Mouse (Mus musculus) kidney, adult 2 months (tissue): Measurements from ENCODE around the gene Abl1. TPM values are rescaled to one million over a fixed set of nuclear protein-coding genes. Genes with fewer than 3 reads are reported as not detected.

Experiments
- DNase-seq: peaks from one replicate; pipeline ENCODE4 v3.0.0; 2021
- H3K27ac ChIP-seq: fragments of 200-500 bp; 2 replicates; pipeline ENCODE4 v1.5.1; 2012; ENCODE audit warnings: low read depth, low read length, control low read depth, inconsistent platforms; ENCODE audit not compliant: insufficient read depth
- H3K27me3 ChIP-seq: fragments of 200-500 bp; replicated peaks from 2 replicates; pipeline ENCODE4 v1.6.1; 2012; ENCODE audit warnings: mild to moderate bottlenecking, moderate library complexity, low read length, inconsistent platforms; ENCODE audit not compliant: control insufficient read depth, insufficient read depth
- H3K36me3 ChIP-seq: fragments of 200-500 bp; 2 replicates; pipeline ENCODE4 v1.6.1; 2012; ENCODE audit warnings: mild to moderate bottlenecking, moderate library complexity, low read length, inconsistent platforms; ENCODE audit not compliant: control insufficient read depth, insufficient read depth
- H3K4me1 ChIP-seq: fragments of 200-500 bp; 2 replicates; pipeline ENCODE4 v1.6.1; 2011; ENCODE audit warnings: low read length; ENCODE audit not compliant: control insufficient read depth, insufficient read depth
- H3K4me3 ChIP-seq: fragments of 200-500 bp; 2 replicates; pipeline ENCODE4 v1.5.1; 2011; ENCODE audit warnings: mild to moderate bottlenecking, low read depth, low read length, control low read depth; ENCODE audit not compliant: insufficient read depth
- CTCF ChIP-seq: fragments of 200-500 bp; conservative IDR thresholded peaks from 2 replicates; pipeline ENCODE4 v1.5.1; 2011; ENCODE audit warnings: low read depth, mild to moderate bottlenecking, control low read depth, low read length, moderate library complexity, mixed read lengths; ENCODE audit not compliant: insufficient read depth, insufficient read length
- POLR2A ChIP-seq: fragments of 200-500 bp; IDR thresholded peaks from one replicate; pipeline ENCODE4 v1.6.1; 2011; ENCODE audit warnings: low read depth, low read length, control low read depth
- WGBS: fragments of 180-500 bp; shearing (Covaris S2); methylation state at CpG from one replicate; pipeline ENCODE4 v1.1.7; 2018; 5-methylcytosine and 5-hydroxymethylcytosine counted together
- polyA plus RNA-seq: library from polyadenylated mRNA; depleted of rRNA; stranded (reverse); fragments of >200 nt; gene quantifications from 2 replicates; pipeline ENCODE4 v1.2.3, GENCODE M21; 2012

Abl1 gene
- polyA plus RNA-seq, 1 experiment = 30.5 TPM

DNA sequence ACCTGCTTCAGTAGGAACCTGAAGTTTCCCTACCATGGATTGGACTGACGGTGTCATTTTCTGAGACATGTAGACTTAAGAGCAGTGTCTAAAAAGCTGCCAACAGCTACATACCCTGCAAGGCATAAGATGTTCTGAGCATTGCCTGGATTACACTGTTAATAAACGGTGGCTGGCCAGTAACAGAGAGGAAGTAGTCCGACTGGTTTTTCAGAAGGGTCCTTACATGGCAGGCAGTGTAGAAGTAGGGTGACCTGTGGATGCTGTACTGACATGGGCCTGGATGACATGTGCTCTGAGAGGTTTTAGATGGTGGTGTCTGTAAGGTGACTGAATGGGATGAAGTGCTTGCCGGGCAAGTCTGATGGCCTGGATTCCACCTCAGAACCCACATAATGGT, 79.6 kb downstream of the Abl1 start:
- DNase-seq = no peak
- H3K36me3 ChIP-seq = no peaks in the 10 kb centered on the region
- H3K4me3 ChIP-seq = no peak overlapping the region
- peaks cover 58% of the 10 kb centered on the region for H3K4me1 ChIP-seq
- no peaks in the 10 kb centered on the region for H3K27me3 ChIP-seq
- 55% methylated on average over 4 of the region's 4 CpGs for WGBS
- H3K27ac ChIP-seq = no peak overlapping the region
- TF ChIP-seq POLR2A (no peak), CTCF (no peak)

DNA sequence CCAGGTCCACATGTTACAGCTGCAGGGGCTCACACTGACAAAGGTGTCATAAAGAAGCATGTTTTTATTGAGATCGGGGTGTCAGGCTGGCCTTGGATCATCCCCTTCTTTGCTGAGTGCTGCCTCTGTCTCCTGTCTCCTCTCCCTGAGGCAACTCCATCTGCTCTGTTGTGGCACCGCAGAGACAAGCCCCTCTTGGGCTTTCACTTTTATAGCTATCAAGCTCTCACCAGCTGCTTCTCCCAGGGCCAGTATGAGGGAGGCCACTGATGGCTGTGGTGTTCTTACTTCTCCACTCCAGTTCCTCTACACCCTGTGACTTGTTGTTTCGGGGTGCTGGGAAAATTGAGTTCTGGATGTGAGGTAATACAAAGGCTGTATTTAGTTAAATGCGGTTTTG, 80.9 kb downstream of the Abl1 start:
- Histone ChIP-seq H3K36me3 (no peaks in the 10 kb centered on the region), H3K27me3 (no peaks in the 10 kb centered on the region), H3K4me3 (no peak overlapping the region), H3K4me1 (peaks cover 56% of the 10 kb centered on the region), H3K27ac (peak overlapping the region; percentile 97)
- no peak for DNase-seq
- no peak for TF ChIP-seq POLR2A
- TF ChIP-seq CTCF = no peak
- 41% methylated on average over 4 of the region's 4 CpGs for WGBS

DNA sequence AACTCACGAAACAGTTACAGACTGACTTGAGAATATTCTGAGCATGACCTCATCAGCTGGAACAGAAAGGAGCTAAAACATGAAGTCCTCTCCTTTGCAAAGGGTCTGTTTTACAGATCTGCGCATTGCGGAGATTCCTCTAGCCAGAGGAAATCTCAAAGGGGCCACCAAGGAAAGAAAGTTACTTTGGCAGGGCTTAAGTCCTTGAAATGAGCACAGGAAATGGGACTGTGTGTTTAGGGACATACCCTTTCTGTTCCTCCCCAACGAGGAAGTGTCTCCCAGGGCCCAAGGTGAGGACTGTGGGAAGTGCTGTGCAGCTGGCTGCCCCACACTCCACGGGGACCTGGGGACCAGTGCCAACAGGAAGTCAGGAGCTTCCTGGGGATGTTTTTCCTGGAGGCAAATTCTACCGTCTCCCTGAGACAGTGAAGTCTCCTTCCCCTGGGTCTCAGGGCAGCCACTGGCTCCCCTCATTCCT, 81.5 kb downstream of the Abl1 start:
- peaks cover 56% of the 10 kb centered on the region for H3K4me1 ChIP-seq

DNA sequence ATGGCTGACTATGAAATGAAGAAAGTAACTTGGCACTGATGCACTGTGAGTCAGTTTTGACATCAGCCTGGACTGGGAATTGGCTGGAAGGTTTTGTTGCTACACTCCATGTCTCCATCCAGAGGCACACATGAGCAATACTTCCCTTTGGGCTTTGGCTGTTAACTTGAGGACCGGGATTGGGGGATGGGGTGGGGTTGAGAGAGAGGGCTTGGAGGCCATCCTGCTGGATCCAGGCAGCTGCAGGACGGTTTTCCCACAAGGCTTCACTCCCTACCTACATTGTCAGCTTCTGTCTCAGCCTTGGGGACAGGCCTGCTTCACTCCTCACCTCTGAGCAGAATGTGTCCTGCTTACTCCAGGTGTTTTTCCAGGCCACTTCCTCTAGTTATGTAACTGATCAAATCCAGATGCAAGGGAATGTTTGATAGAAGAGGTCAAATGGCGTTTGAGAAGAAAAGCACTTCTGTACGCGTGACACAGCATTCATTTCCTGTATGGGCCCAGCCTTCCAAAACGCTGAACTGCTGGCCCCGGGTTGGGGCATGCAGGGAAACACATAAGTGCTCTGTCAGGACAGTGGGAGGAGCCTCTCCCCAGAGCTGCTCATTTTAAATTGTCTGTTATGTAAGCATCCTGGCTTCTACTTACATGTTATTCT, 82.7 kb downstream of the Abl1 start:
- no peak for TF ChIP-seq POLR2A
- TF ChIP-seq CTCF = no peak; the same call in 1 of the 2 replicates
- H3K4me1 ChIP-seq = peaks cover 49% of the 10 kb centered on the region
- H3K27ac ChIP-seq = peak overlapping the region; percentile 76
- 5% methylated on average over 7 of the region's 7 CpGs for WGBS
- no peak overlapping the region for H3K4me3 ChIP-seq
- peak; percentile 90 for DNase-seq
- H3K36me3 ChIP-seq = no peaks in the 10 kb centered on the region
- H3K27me3 ChIP-seq = no peaks in the 10 kb centered on the region

More for the DNA sequence above, 81.5 kb downstream of the Abl1 start:
- Histone ChIP-seq H3K27me3 (no peaks in the 10 kb centered on the region), H3K4me3 (no peak overlapping the region), H3K36me3 (no peaks in the 10 kb centered on the region), H3K27ac (peak overlapping the region; percentile 97)
- TF ChIP-seq CTCF = no peak
- TF ChIP-seq POLR2A = no peak
- WGBS = 20% methylated on average over 6 of the region's 6 CpGs
- DNase-seq = peak; percentile 90

- TF ChIP-seq CTCF (no peak), POLR2A (no peak)
- Histone ChIP-seq H3K4me1 (peaks cover 11% of the 10 kb centered on the region), H3K27ac (no peak overlapping the region), H3K4me3 (no peak overlapping the region), H3K27me3 (no peaks in the 10 kb centered on the region), H3K36me3 (no peaks in the 10 kb centered on the region)
- no peak for DNase-seq
- 94% methylated on average over 3 of the region's 3 CpGs for WGBS
Measured at GRCm38 (mm10) chr2:31776479-31776878, 88.3 kb downstream of the Abl1 start.

- no peaks in the 10 kb centered on the region for H3K27me3 ChIP-seq
- no peaks in the 10 kb centered on the region for H3K36me3 ChIP-seq
- 96% methylated on average over 2 of the region's 2 CpGs for WGBS
- no peak overlapping the region for H3K4me3 ChIP-seq
- DNase-seq = no peak
- TF ChIP-seq CTCF (no peak), POLR2A (no peak)
- H3K4me1 ChIP-seq = 0 out of 2 replicates have a peak, but pooled peaks cover 3% of the 10 kb centered on the region
- no peak overlapping the region for H3K27ac ChIP-seq
Measured at GRCm38 (mm10) chr2:31779258-31779657, 91.1 kb downstream of the Abl1 start.

- TF ChIP-seq CTCF = no peak
- no peak for TF ChIP-seq POLR2A
- Histone ChIP-seq H3K36me3 (no peaks in the 10 kb centered on the region; the same call in 1 of the 2 replicates), H3K4me1 (peaks cover 5% of the 10 kb centered on the region; the same call in 1 of the 2 replicates), H3K4me3 (no peak overlapping the region), H3K27ac (no peak overlapping the region), H3K27me3 (no peaks in the 10 kb centered on the region)
- peak; percentile 68 for DNase-seq
- 45% methylated on average over 8 of the region's 8 CpGs for WGBS
Measured at GRCm38 (mm10) chr2:31782958-31783602, 94.9 kb downstream of the Abl1 start.

GRCm38 (mm10) chr2:31785074-31785473, 96.9 kb downstream of the Abl1 start:
- DNase-seq = peak; percentile 92
- WGBS = 20% methylated on average over 9 of the region's 9 CpGs
- Histone ChIP-seq H3K36me3 (no peaks in the 10 kb centered on the region; the same call in 1 of the 2 replicates), H3K27me3 (no peaks in the 10 kb centered on the region), H3K4me1 (peaks cover 5% of the 10 kb centered on the region; the same call in 1 of the 2 replicates), H3K27ac (no peak overlapping the region), H3K4me3 (no peak overlapping the region)
- TF ChIP-seq CTCF = peak; percentile 99
- TF ChIP-seq POLR2A = no peak
